Mouse (Mus musculus) ES-Bruce4 (cell line): ENCODE results near the gene Slc22a13. TPM values are rescaled to one million over a fixed set of nuclear protein-coding genes. Genes with fewer than 3 reads are reported as not detected.

Source experiments
- H3K27ac ChIP-seq: 2 replicates; pipeline ENCODE4 v1.5.1; 2012; ENCODE audit warnings: low read length, inconsistent platforms; ENCODE audit not compliant: insufficient read depth
- H3K27me3 ChIP-seq: 2 replicates; pipeline ENCODE4 v1.6.1; 2012; ENCODE audit warnings: mild to moderate bottlenecking, low read length, inconsistent platforms; ENCODE audit not compliant: control insufficient read depth, poor library complexity, insufficient read depth, severe bottlenecking
- H3K36me3 ChIP-seq: 2 replicates; pipeline ENCODE4 v1.6.1; 2012; ENCODE audit warnings: inconsistent platforms, mild to moderate bottlenecking, low read length, moderate library complexity; ENCODE audit not compliant: control insufficient read depth, poor library complexity, insufficient read depth, severe bottlenecking
- H3K4me1 ChIP-seq: one replicate; pipeline ENCODE4 v1.8.1; 2011; ENCODE audit warnings: low read length; ENCODE audit not compliant: control insufficient read depth, insufficient read depth
- H3K4me3 ChIP-seq: 2 replicates; pipeline ENCODE4 v1.5.1; 2011; ENCODE audit warnings: low read depth, mild to moderate bottlenecking, low read length
- H3K9ac ChIP-seq: 2 replicates; pipeline ENCODE4 v1.6.1; 2012; ENCODE audit warnings: low read depth, mild to moderate bottlenecking, inconsistent platforms; ENCODE audit not compliant: poor library complexity, severe bottlenecking
- H3K9me3 ChIP-seq: replicated peaks from 2 replicates; pipeline ENCODE4 v1.6.1; 2012; ENCODE audit warnings: mild to moderate bottlenecking, low read length, inconsistent platforms; ENCODE audit not compliant: control insufficient read depth, poor library complexity, insufficient read depth, severe bottlenecking
- CTCF ChIP-seq: IDR thresholded peaks from one replicate; pipeline ENCODE4 v1.8.1; 2011; ENCODE audit warnings: low read depth, low read length
- EP300 ChIP-seq: IDR thresholded peaks from 2 replicates; pipeline ENCODE4 v1.6.1; 2011; ENCODE audit warnings: low read depth, low read length; ENCODE audit not compliant: insufficient read depth
- POLR2A ChIP-seq: IDR thresholded peaks from one replicate; pipeline ENCODE4 v1.8.1; 2011; ENCODE audit warnings: low read length; ENCODE audit not compliant: insufficient read depth
- polyA plus RNA-seq: library from polyadenylated mRNA; stranded (reverse); fragments of >200 nt; gene quantifications from 2 replicates; pipeline ENCODE4 v1.2.4, GENCODE M21; 2011; ENCODE audit warnings: low read depth; ENCODE audit not compliant: missing spikeins, insufficient read depth, insufficient read length

Slc22a13 gene
- 0.34 TPM in 1 of 2 replicates, not detected in the other for polyA plus RNA-seq

DNA sequence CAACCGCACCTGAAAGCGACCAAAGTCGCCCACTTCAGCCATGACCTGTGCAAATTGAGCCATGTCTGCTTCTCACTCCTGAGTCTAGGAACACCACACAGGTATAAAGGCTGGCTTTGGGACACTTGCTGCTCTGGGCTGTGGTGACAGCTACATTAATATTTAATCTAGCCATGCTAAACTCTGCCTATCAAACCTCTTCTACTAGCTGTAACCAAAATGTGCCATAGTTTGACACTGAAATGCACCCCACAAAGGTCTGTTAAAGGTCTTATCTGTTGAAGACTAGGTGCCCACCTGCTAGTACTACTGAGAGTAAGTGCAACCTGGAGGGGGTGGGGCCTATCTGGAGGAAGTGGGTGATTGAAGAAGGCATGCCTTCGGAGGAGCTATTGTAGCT is at the start of gene Slc22a13:
Gene Slc22a13 (minus strand): TSS at position 101 of the 400 bp plus-strand sequence.
- H3K27me3 ChIP-seq: no peaks in the 10 kb centered on the region
- H3K9me3 ChIP-seq: peaks cover 28% of the 10 kb centered on the region
- no peak within 1 kb of the TSS for H3K4me3 ChIP-seq
- H3K36me3 ChIP-seq: no peaks in the 10 kb centered on the region
- no peak for TF ChIP-seq CTCF
- no peak for TF ChIP-seq POLR2A
- H3K4me1 ChIP-seq: no peaks in the 10 kb centered on the region
- H3K9ac ChIP-seq: no peak within 1 kb of the TSS
- no peak within 1 kb of the TSS for H3K27ac ChIP-seq

DNA sequence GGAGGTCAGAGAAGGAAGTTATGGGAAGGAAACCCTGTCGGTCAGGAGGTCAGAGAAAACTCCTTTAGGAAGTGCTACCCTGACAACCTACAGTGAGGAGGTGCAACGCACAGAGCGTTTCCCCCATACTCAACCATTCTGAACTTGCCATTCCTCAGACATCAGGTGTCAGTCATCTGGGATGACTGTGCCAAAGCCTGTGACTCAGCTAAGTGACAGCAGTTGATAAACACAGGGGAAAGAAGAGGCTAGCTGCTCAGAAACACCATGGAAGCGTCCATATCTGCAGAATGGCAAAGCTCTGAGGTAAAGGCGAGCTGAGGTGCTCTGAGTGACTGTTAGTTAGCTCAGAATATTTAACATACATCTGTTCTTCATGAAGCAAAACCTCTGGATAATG is 49.2 kb upstream of the Slc22a13 start:
- no peaks in the 10 kb centered on the region for H3K9me3 ChIP-seq
- H3K36me3 ChIP-seq: peaks cover 41% of the 10 kb centered on the region
- no peaks in the 10 kb centered on the region for H3K27me3 ChIP-seq
- H3K9ac ChIP-seq: no peak overlapping the region
- H3K4me1 ChIP-seq: no peaks in the 10 kb centered on the region
- no peak overlapping the region for H3K4me3 ChIP-seq
- no peak for TF ChIP-seq CTCF
- no peak for TF ChIP-seq EP300
- TF ChIP-seq POLR2A: no peak
- H3K27ac ChIP-seq: no peak overlapping the region

DNA sequence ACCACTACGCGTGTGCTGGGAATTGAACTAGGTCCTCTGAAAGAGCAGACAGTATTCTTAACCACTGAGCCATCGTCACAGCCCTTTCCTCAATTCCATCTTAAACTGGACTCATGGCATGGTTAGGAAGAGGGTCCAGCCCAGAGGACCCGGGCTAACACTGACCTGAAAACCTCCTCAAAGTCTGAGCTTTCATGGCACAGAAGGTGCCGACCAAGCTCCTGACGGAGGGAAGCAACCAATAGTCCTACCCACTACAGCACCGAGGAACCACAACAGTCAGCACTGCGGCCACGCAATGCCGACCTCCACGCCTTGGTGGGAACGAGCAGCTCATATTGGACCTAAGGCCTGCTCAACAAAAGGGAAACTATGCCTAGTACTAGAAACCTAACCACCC is 47.3 kb upstream of the Slc22a13 start:
- H3K27me3 ChIP-seq: no peaks in the 10 kb centered on the region
- TF ChIP-seq CTCF (no peak), POLR2A (no peak), EP300 (no peak)
- H3K4me1 ChIP-seq: no peaks in the 10 kb centered on the region
- H3K9me3 ChIP-seq: no peaks in the 10 kb centered on the region
- H3K36me3 ChIP-seq: peaks cover 44% of the 10 kb centered on the region
- no peak overlapping the region for H3K9ac ChIP-seq
- no peak overlapping the region for H3K4me3 ChIP-seq
- H3K27ac ChIP-seq: no peak overlapping the region

DNA sequence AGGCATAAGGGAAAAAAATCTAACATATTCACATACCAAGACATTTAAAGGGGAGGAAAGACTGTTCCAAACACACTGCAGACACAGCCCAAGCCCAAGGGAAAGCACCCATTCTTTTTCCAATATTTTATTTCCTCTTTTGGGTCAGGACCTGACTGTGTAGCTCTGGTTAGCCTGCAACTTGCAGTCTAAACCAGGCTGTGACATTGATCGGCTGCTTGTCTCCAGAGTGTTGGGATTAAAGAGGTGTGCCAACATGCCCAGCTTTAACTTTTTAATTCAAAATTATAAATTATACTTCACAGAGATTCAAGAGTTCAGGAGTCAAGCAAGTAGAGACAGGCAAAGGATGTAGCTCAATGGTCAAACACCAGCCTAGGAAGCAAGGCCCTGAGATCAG is 46.2 kb upstream of the Slc22a13 start:
- TF ChIP-seq EP300: no peak
- no peak for TF ChIP-seq CTCF
- TF ChIP-seq POLR2A: no peak
- no peaks in the 10 kb centered on the region for H3K27me3 ChIP-seq
- peaks cover 51% of the 10 kb centered on the region for H3K36me3 ChIP-seq

DNA sequence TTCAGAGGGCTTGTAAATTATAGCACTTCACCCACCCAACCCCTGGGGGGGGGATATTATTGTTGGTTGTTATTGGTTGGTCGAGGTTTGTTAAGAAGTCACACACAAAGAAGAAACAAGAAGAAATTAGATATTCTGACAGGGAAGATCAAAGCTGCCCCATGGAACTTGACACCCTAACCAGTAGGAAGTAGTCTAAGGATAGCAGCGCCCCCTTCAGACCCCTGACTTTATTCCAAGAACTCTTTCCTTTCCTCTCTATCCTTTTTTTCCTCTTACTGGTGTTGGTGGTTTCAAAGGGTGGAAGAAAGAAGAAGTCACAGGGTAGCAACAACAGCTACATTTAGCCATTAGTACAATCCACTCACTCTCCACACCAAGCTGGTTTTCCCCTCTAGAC is 45.3 kb upstream of the Slc22a13 start:
- Histone ChIP-seq H3K36me3 (peaks cover 52% of the 10 kb centered on the region), H3K4me3 (no peak overlapping the region), H3K9me3 (no peaks in the 10 kb centered on the region), H3K27me3 (no peaks in the 10 kb centered on the region), H3K27ac (no peak overlapping the region), H3K4me1 (no peaks in the 10 kb centered on the region), H3K9ac (no peak overlapping the region)
- TF ChIP-seq POLR2A (no peak), EP300 (no peak), CTCF (no peak)

More for the DNA sequence above, 46.2 kb upstream of the Slc22a13 start:
- Histone ChIP-seq H3K9ac (no peak overlapping the region), H3K4me3 (no peak overlapping the region), H3K4me1 (no peaks in the 10 kb centered on the region), H3K9me3 (no peaks in the 10 kb centered on the region), H3K27ac (no peak overlapping the region)

DNA sequence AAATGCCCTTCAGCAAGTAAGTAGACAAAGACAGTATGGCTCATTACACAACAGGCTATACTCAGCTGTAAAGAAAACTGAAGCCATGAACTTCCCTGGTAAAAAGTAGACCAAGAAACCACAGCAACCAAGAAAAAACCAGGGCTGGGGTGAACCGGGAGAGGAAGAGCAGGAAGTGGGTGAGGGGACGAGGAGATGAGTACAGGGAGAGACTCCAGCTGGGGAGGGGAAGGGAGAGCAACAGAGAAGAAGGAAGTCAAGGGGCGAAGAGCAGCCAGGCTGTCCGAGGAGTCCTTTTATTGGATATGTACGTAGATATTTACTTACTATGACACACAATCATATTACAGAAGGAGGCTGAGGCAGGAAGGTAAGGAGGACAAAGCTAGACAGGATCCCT is 39.1 kb upstream of the Slc22a13 start:
- TF ChIP-seq POLR2A (no peak), CTCF (no peak), EP300 (no peak)
- peaks cover 42% of the 10 kb centered on the region for H3K36me3 ChIP-seq
- no peaks in the 10 kb centered on the region for H3K4me1 ChIP-seq
- H3K9me3 ChIP-seq: no peaks in the 10 kb centered on the region
- H3K9ac ChIP-seq: no peak overlapping the region
- no peak overlapping the region for H3K4me3 ChIP-seq
- no peak overlapping the region for H3K27ac ChIP-seq
- no peaks in the 10 kb centered on the region for H3K27me3 ChIP-seq
